Mouse (Mus musculus) spleen, adult 2 months (tissue): ENCODE data around the gene Avl9.

Experiments used
- CTCF ChIP-seq: fragments of 200-500 bp; IDR thresholded peaks from 2 replicates; pipeline ENCODE4 v1.5.1; 2011; ENCODE audit warnings: mild to moderate bottlenecking, inconsistent platforms; ENCODE audit not compliant: insufficient read depth, insufficient read length, insufficient replicate concordance; ENCODE audit errors: extremely low read depth
- POLR2A ChIP-seq: fragments of 200-500 bp; IDR thresholded peaks from 2 replicates; pipeline ENCODE4 v1.6.1; 2011; ENCODE audit warnings: low read depth, low read length, inconsistent platforms

GRCm38 (mm10) chr6:56796668-56797141 is 82.0 kb downstream of the Avl9 start:
- TF ChIP-seq POLR2A (no peak), CTCF (no peak)
